Mouse (Mus musculus): Measurements from ENCODE around the gene 9530003J23Rik. TPM values are rescaled to one million over a fixed set of nuclear protein-coding genes. Genes with fewer than 3 reads are reported as not detected.

9530003J23Rik gene
- polyA plus RNA-seq, 1 experiment: not detected

DNA sequence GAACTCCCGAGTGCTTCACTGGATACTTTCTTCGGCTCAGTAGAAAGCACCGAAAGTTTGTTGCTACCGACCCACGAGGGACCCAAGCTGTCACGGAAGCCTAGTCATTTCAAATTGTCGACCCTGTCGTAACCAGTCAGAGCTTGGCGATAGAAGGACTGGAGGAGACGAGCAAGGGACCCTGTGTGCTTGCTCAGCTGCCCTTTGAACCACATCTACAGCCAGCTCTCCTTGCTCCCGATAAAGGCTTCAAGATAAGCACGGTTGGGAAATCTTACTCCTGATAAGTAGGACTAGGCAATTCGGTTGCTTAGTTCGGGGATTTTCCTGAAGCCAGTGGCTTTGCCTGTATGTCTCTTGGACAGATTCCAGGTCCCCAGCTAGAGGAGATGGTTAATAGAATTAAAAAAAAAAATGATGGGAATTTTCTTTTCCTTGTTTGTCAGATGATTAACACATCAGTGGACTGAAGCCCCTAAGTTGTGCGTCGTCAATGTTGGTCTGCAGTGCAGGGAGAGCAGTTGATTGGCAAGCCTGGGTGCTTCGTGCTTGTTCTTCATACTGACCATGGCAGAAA, 35.4 kb downstream of the 9530003J23Rik start:
- no peak overlapping the region for H3K27ac ChIP-seq (ENCODE audit: insufficient read depth, low read depth, low read length)
- 27% methylated on average over 17 of the region's 17 CpGs for WGBS
- TF ChIP-seq POLR2A (IDR thresholded peaks at IDR 0.05; ENCODE audit: low read depth, low read length): no peak
- no peak for TF ChIP-seq CTCF (IDR thresholded peaks at IDR 0.05; ENCODE audit: extremely low read depth, insufficient read length, insufficient replicate concordance, low read depth, low read length)

DNA sequence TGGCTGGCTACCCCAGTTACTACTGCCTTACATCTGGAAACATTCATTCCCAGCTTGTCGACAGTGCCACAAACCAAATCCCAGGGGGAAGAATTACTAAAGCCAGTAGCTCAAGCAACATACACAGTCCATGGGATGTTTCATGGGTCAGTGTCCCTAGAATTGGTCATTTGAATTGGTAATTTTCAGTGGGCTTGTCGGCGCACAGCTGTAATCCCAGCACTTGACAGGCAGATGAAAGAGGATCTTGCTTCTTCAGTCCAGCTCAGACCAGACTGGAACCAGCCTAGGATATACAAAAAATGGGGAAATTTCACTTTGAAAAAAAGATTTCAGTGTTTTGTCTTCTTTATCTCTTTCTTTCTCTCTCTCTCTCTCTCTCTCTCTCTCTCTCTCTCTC, 38.8 kb downstream of the 9530003J23Rik start:
- H3K4me1 ChIP-seq (ENCODE audit: control insufficient read depth, insufficient read depth, insufficient read length, low read length): peaks cover 15% of the 10 kb centered on the region; the same call in 1 of the 2 replicates
- H3K36me3 ChIP-seq (ENCODE audit: control insufficient read depth, insufficient read depth, low read length): no peaks in the 10 kb centered on the region
- TF ChIP-seq CTCF (IDR thresholded peaks at IDR 0.05; ENCODE audit: extremely low read depth, insufficient read length, insufficient replicate concordance, low read depth, low read length) (no peak), POLR2A (IDR thresholded peaks at IDR 0.05; ENCODE audit: low read depth, low read length) (no peak)
- 91% methylated on average over 3 of the region's 3 CpGs for WGBS
- no peaks in the 10 kb centered on the region for H3K27me3 ChIP-seq (ENCODE audit: control insufficient read depth, insufficient read depth, low read length)
- no peak overlapping the region for H3K27ac ChIP-seq (ENCODE audit: insufficient read depth, low read depth, low read length)
- no peak overlapping the region for H3K4me3 ChIP-seq (ENCODE audit: low read depth, low read length)

More for the DNA sequence above, 35.4 kb downstream of the 9530003J23Rik start:
- Histone ChIP-seq H3K27me3 (ENCODE audit: control insufficient read depth, insufficient read depth, low read length) (no peaks in the 10 kb centered on the region), H3K36me3 (ENCODE audit: control insufficient read depth, insufficient read depth, low read length) (no peaks in the 10 kb centered on the region), H3K4me3 (ENCODE audit: low read depth, low read length) (0 out of 2 replicates have a peak overlapping the region, but pooled peaks have one; percentile 4), H3K4me1 (ENCODE audit: control insufficient read depth, insufficient read depth, insufficient read length, low read length) (peaks cover 15% of the 10 kb centered on the region; the same call in 1 of the 2 replicates)

DNA sequence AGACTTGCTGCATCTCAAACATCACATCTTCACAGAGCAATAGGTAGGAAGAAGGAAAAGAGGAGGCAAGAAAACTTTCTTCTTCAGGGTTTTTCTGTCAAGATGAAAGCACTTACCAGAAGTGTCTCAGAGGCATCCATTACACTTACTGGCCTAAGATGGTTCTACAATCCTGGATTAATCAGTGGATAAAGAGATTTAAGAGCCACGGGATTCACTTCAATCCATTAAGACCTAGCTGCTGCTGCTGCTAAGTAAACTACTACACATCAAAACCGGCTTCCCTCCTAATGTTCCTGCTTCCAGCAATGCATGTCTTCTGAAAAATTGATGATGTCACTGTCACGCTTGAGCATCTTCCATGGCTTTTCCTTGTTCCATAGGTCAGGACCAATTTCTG, 41.8 kb downstream of the 9530003J23Rik start:
- WGBS: 84% methylated on average over 3 of the region's 3 CpGs
- Histone ChIP-seq H3K27me3 (ENCODE audit: control insufficient read depth, insufficient read depth, low read length) (no peaks in the 10 kb centered on the region), H3K36me3 (ENCODE audit: control insufficient read depth, insufficient read depth, low read length) (no peaks in the 10 kb centered on the region), H3K4me3 (ENCODE audit: low read depth, low read length) (no peak overlapping the region), H3K4me1 (ENCODE audit: control insufficient read depth, insufficient read depth, insufficient read length, low read length) (no peaks in the 10 kb centered on the region), H3K27ac (ENCODE audit: insufficient read depth, low read depth, low read length) (no peak overlapping the region)
- no peak for TF ChIP-seq CTCF (IDR thresholded peaks at IDR 0.05; ENCODE audit: extremely low read depth, insufficient read length, insufficient replicate concordance, low read depth, low read length)
- no peak for TF ChIP-seq POLR2A (IDR thresholded peaks at IDR 0.05; ENCODE audit: low read depth, low read length)

DNA sequence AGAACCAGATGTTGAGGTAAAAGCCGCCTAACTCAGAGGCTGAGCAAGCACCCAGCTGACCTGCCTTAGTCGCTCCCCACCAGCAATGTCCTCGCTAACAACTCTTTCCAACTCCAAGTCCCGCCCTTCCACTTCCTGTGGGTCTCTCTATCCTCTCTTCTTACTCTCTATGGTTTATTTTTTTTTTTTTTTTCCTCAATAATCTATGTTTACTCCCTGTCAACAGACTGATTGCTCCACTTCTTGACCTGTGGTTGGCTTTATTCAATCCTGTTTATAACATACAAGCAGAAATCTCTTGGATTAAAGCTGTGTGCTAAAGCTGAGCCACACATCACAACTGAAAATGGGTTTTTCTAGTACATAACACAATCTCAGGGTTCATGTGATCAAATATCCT, 42.8 kb downstream of the 9530003J23Rik start:
- Histone ChIP-seq H3K27ac (ENCODE audit: insufficient read depth, low read depth, low read length) (no peak overlapping the region), H3K4me1 (ENCODE audit: control insufficient read depth, insufficient read depth, insufficient read length, low read length) (no peaks in the 10 kb centered on the region), H3K36me3 (ENCODE audit: control insufficient read depth, insufficient read depth, low read length) (no peaks in the 10 kb centered on the region), H3K27me3 (ENCODE audit: control insufficient read depth, insufficient read depth, low read length) (no peaks in the 10 kb centered on the region), H3K4me3 (ENCODE audit: low read depth, low read length) (no peak overlapping the region)
- no peak for TF ChIP-seq POLR2A (IDR thresholded peaks at IDR 0.05; ENCODE audit: low read depth, low read length)
- TF ChIP-seq CTCF (IDR thresholded peaks at IDR 0.05; ENCODE audit: extremely low read depth, insufficient read length, insufficient replicate concordance, low read depth, low read length): no peak
- WGBS: 97% methylated on average over 4 of the region's 4 CpGs

DNA sequence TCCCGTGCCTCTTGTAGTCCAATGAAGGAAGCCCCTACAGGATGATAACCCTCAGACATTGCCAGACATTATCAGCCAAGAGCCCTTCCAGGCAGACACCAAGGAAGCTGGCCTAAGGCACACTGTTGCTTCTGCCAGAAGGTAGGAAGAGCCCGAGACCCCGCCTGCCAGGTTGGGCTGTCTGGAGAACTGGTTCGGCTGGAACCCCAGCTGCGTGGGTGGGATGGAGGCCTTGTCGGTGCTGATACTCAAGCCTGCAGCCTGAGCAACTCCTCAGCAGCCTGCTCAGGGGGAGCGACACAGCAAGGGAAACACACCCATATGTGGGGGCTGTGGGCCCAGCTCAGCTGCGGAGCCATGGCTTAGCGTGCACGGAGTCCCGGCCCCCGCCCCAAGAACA, 43.5 kb downstream of the 9530003J23Rik start:
- WGBS: 81% methylated on average over 12 of the region's 12 CpGs
- Histone ChIP-seq H3K27me3 (ENCODE audit: control insufficient read depth, insufficient read depth, low read length) (no peaks in the 10 kb centered on the region), H3K27ac (ENCODE audit: insufficient read depth, low read depth, low read length) (no peak overlapping the region), H3K4me1 (ENCODE audit: control insufficient read depth, insufficient read depth, insufficient read length, low read length) (no peaks in the 10 kb centered on the region), H3K36me3 (ENCODE audit: control insufficient read depth, insufficient read depth, low read length) (no peaks in the 10 kb centered on the region), H3K4me3 (ENCODE audit: low read depth, low read length) (no peak overlapping the region)
- TF ChIP-seq CTCF (IDR thresholded peaks at IDR 0.05; ENCODE audit: extremely low read depth, insufficient read length, insufficient replicate concordance, low read depth, low read length) (no peak), POLR2A (IDR thresholded peaks at IDR 0.05; ENCODE audit: low read depth, low read length) (no peak)

GRCm38 (mm10) chr10:117193364-117193763, 45.1 kb downstream of the 9530003J23Rik start:
- Histone ChIP-seq H3K4me1 (ENCODE audit: control insufficient read depth, insufficient read depth, insufficient read length, low read length) (no peaks in the 10 kb centered on the region), H3K4me3 (ENCODE audit: low read depth, low read length) (no peak overlapping the region), H3K36me3 (ENCODE audit: control insufficient read depth, insufficient read depth, low read length) (no peaks in the 10 kb centered on the region), H3K27me3 (ENCODE audit: control insufficient read depth, insufficient read depth, low read length) (no peaks in the 10 kb centered on the region), H3K27ac (ENCODE audit: insufficient read depth, low read depth, low read length) (no peak overlapping the region)
- TF ChIP-seq POLR2A (IDR thresholded peaks at IDR 0.05; ENCODE audit: low read depth, low read length): no peak
- TF ChIP-seq CTCF (IDR thresholded peaks at IDR 0.05; ENCODE audit: extremely low read depth, insufficient read length, insufficient replicate concordance, low read depth, low read length): no peak
- 77% methylated on average over 5 of the region's 5 CpGs for WGBS

DNA sequence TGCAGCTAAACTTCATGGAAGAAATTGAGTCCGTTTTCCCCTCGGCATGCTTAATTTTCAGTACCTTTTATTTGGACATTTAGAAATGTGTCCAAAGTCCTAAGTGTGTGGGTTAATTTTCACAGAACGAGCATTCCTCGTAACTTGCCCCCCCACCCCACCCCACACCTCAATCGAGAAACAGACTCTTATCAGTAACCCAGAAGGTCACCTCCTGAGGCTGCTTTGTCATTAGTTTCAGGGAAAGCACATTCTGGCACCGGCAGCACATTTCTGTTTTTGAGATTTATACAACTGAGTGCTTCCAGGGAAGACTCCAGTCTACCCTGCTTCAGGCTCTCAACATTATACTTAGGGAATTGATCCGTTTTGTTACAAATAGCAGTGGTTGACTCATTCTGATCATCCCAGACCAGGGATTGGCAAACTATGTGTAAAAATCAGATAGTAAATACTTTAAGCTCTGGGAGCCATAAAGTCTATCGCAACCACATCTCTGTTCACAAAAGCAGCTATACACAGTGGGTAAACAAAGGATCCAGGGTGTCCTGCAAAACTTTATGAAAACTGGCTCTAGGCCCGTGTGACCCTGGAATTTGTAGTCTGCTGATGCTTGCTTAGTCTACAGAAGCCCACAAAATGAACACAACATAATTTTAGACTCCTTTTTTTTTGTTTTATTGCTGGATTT, 53.0 kb downstream of the 9530003J23Rik start:
- H3K36me3 ChIP-seq (ENCODE audit: control insufficient read depth, insufficient read depth, low read length): no peaks in the 10 kb centered on the region
- WGBS: 16% methylated on average over 9 of the region's 9 CpGs
- H3K4me3 ChIP-seq (ENCODE audit: low read depth, low read length): no peak overlapping the region
- peaks cover 5% of the 10 kb centered on the region; the same call in 1 of the 2 replicates for H3K4me1 ChIP-seq (ENCODE audit: control insufficient read depth, insufficient read depth, insufficient read length, low read length)
- no peak overlapping the region for H3K27ac ChIP-seq (ENCODE audit: insufficient read depth, low read depth, low read length)
- no peaks in the 10 kb centered on the region for H3K27me3 ChIP-seq (ENCODE audit: control insufficient read depth, insufficient read depth, low read length)
- TF ChIP-seq POLR2A (IDR thresholded peaks at IDR 0.05; ENCODE audit: low read depth, low read length): no peak
- TF ChIP-seq CTCF (IDR thresholded peaks at IDR 0.05; ENCODE audit: extremely low read depth, insufficient read length, insufficient replicate concordance, low read depth, low read length): no peak

Other genes with a start within 250 kb of the 9530003J23Rik start
- gene Lrrc10, start 193.4 kb downstream of the 9530003J23Rik start, polyA plus RNA-seq (2012; rRNA removed): not detected in 2 replicates
- 20.6 and 37.3 TPM in 2 replicates for gene Cct2, start 174.9 kb downstream of the 9530003J23Rik start, polyA plus RNA-seq (2012; rRNA removed)
- 2.4 and 4.4 TPM in 2 replicates for gene Frs2, start 90.2 kb downstream of the 9530003J23Rik start, polyA plus RNA-seq (2012; rRNA removed)
- gene Yeats4, start 14.2 kb downstream of the 9530003J23Rik start, polyA plus RNA-seq (2012; rRNA removed): 9.5 and 22.5 TPM in 2 replicates
- gene Lyz2, start 43.6 kb upstream of the 9530003J23Rik start, polyA plus RNA-seq (2012; rRNA removed): 70.0 and 102 TPM in 2 replicates
- 812 and 3,211 TPM in 2 replicates for gene Lyz1, start 54.2 kb upstream of the 9530003J23Rik start, polyA plus RNA-seq (2012; rRNA removed)
- gene Cpsf6, start 141.3 kb upstream of the 9530003J23Rik start, polyA plus RNA-seq (2012; rRNA removed): 22.6 and 36.6 TPM in 2 replicates

Measured in small intestine, adult 2 months (tissue).